Mouse (Mus musculus) cerebellum, postnatal 4 days (tissue): Measurements from ENCODE around the gene Cep41.

Source experiments
- DNase-seq, 2 experiments: peaks; one replicate each; pipeline ENCODE4 v3.0.0; 2022; ENCODE audit warnings: low spot score in 2 of 2, mixed read lengths in 1 of 2

The Cep41 gene

DNA sequence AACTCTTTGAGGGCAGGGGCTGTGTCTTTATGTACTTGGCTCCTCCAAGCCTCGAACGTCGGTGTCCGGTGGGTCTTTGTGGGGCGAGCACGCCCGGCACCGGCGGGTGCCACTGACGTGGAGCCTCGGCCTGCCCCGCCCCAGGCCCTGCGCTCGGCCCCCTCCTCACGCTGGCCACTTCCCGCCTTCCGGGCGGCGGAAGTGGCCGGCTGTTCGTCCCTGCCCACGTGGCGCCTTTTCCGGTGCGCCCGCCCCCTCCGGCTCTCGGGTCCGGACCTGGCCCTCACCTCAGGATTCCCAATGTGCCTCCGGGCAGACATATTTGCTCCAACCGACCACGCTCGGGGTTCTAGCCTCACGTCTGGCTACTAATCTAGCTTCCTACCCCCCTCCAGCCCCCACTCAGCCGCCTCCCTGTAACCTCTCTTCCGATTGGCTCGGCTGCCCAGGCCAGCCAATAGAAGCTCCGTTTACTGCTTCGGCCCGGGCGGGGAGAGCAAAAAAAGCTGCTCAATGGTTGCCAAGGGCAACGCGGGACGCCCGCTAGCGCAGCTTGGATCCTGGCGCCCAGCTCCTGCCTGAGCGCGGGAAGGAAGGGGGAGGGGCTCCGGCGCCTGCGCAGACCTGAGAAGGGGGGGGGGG is at the start of gene Cep41:
Gene Cep41, minus strand, starts transcription at position 400 of the 642 bp plus-strand sequence.
- DNase-seq = peak; percentile 98 to 99

DNA sequence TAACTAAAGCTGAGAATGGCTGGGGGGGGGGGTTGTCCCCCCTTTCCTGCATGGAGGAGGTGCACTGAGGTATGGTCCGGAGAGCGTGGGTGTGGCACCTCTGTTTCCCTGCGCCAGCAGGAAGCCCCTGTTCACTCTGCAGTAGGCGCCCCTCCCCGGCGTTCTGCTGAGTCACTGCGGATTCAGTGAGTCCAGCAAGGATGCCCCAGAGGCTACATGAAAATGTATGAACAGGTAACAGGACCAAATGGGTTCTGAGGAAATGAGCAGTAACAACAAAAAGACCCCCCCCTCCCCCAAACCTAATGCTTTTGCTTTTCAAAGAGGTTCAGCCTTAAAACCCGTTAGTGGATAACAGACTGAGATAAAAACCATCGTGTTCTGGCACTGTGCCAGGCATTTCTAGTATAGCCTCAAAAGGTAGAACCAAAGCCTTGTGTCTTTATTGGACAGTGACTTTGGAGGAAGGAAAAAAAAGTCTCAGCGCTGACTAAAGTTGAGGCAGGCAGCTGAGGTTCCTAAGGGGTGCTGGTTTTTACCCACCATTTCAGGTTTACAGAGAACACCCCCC is 45.7 kb upstream of the Cep41 start:
- DNase-seq = no peak

DNA sequence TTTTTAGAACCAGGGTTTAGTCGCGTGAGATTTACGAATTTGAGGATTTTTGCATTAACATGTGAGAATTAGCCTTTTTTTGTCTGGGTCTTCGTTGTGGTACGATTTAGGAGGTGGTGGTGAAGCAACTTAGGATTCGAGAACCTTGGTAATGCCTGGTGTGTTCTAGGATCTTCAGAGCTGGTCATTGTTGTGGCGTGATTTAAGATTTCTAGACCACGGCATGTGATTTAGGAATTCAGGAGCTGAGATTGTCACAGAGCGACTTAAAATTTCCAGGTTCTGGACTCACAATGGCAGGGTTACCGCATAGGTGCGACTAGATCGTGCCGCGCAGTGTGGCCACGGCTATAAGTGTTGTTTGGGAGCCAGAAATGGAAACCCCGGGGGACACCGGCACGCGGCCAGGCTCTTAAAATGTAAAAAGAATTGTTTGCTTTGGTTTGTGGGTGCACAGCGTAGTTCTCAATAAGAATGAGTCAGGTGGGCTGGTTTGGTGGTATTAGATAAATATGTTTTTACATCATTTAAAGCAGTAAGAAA is 45.0 kb upstream of the Cep41 start:
- DNase-seq = no peak

- peak; percentile 62 to 74 for DNase-seq
Observed at GRCm38 (mm10) chr6:30737548-30738463, 44.3 kb upstream of the Cep41 start.

- peak; percentile 68 to 76 for DNase-seq
Observed at GRCm38 (mm10) chr6:30736864-30737547, 43.5 kb upstream of the Cep41 start.

DNA sequence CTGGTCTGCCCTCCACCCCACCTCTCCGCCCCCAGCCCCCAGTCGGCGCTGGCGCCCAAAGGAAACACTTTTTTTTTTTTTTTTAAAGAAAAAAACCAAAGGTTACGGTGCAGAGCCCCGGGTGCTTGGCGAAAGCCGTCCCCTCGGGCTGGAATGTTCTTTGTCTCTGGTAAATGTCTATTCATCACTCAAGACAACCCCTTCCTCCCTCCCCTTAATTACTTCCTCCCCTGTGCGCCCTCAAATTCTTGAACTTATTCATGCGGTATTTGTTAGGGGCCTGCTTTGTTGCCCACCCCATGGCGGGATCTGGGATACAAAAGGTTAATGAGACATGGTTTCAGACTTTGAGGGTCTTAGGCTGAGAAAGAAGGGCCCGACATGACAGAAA is 42.8 kb upstream of the Cep41 start:
- no peak for DNase-seq

GRCm38 (mm10) chr6:30735728-30736371 is 42.3 kb upstream of the Cep41 start:
- no peak for DNase-seq

GRCm38 (mm10) chr6:30734988-30735727 is 41.6 kb upstream of the Cep41 start:
- no peak for DNase-seq

- DNase-seq = no peak
Observed at GRCm38 (mm10) chr6:30734465-30734864, 40.9 kb upstream of the Cep41 start.

- DNase-seq = no peak
Observed at GRCm38 (mm10) chr6:30732571-30733130, 39.1 kb upstream of the Cep41 start.

- no peak for DNase-seq
Observed at GRCm38 (mm10) chr6:30730301-30730971, 36.9 kb upstream of the Cep41 start.

GRCm38 (mm10) chr6:30723331-30723730 is 29.8 kb upstream of the Cep41 start, which contains the start of gene Mest:
Gene Mest (plus strand): TSS chr6:30723547.
- no peak for DNase-seq

DNA sequence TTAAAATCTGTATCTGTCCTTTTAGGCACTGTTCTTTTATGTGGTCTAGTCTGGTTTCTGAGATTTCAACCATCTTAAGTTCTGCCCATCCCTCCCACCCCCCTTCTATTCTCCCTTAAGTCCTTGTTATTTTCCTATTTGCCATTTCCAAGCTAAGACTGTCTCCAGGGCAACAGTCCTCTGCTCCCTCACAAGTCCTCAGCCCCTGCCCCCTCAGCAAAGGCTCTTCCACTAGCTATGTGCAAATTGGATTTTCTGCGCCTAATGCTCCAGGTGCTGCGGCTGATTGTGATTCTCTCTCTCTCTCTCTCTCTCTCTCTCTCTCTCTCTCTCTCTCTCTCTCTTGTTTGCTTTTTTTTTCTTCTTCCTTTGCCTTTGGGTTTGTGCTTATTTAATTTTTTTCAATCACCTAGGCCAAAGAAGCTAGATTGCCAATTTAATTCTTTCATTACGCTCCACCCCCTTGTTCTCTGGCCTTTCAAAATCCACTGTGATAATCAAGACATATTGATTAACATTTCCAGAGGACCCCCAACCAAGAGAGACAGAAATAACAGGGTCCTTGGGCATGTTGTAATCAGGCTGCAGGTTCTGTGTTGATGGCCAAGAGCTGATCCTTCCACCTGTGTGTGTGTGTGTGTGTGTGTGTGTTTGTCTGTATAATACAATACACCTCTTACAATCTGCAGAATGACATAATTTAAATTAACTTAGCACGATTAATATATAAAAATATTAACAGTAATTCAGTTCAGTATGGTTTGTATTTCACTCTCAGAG is 29.0 kb upstream of the Cep41 start:
- DNase-seq = no peak

DNA sequence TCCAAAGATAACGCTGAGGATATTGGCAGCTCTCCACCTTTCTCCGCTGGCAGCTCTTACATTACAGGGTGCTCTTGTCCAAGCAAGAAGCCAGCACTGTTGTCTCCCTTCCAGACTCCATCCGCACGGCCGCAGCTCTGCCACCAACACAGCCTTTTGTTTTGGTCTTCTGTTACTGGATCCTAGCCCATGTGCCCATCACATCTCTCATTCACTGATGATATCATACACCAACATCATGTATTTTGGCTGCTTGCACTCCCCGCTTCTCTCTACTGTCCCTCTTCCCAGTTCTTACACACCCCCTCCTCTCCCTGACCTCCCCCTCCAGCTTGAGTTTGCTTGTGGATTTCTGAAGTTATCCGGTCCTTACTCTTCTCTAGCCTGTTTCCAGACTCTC is 23.2 kb upstream of the Cep41 start:
- DNase-seq = no peak

GRCm38 (mm10) chr6:30714891-30715471 is 21.4 kb upstream of the Cep41 start:
- no peak for DNase-seq

DNA sequence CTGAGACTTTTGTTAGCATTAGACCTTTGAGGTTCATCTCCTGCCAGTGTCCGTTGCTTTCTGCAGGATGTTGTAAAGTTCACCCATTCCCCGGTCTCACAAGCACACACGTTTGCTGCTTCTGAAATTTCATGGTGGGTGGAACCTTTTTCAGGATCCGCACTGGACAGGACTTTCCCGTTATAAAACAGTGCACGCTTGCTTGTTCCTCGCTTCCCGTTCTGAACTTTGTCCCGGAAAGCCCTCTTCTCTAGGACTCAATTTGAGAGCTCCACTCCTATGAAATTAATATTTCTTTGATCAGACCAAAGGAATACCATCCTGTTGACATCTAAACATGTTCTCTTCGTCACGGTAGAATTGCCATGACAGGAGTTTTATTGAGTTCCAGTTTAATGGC is 20.3 kb upstream of the Cep41 start:
- no peak for DNase-seq

- DNase-seq = no peak
Observed at GRCm38 (mm10) chr6:30713455-30713854, 19.9 kb upstream of the Cep41 start.

GRCm38 (mm10) chr6:30712484-30712883 is 18.9 kb upstream of the Cep41 start:
- DNase-seq = no peak
